Mouse (Mus musculus): ENCODE results near the gene Dlg4. TPM values are rescaled to one million over a fixed set of nuclear protein-coding genes. Genes with fewer than 3 reads are reported as not detected.

Gene Dlg4
- polyA plus RNA-seq, 1 experiment from 2014 or later = 11.2 TPM

DNA sequence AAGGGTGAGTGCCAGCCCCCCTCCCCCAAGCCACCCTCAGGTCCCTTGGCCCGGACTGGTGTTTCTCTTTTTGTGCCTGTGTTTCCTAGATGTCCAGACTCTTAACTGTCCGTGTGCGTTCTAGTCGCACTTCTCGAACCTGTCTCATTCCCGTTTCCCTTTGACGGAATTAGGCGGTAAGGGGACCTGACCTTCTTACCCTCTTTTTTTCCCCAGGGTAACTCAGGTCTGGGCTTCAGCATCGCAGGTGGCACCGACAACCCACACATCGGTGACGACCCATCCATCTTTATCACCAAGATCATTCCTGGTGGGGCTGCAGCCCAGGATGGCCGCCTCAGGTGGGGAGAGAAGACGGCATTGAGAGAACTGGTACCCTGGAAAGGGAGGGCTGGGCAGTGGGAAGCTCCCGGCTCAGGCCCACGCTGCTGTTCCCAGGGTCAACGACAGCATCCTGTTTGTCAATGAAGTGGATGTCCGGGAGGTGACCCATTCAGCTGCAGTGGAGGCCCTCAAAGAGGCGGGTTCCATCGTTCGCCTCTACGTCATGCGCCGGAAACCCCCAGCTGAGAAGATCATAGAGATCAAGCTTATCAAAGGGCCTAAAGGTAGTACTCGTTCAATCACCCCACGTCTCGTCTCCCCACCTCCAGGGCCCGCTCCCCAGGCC, 14.0 kb downstream of the Dlg4 start:
- H3K4me2 ChIP-seq (ENCODE audit: low read depth, low read length) = no peak overlapping the region
- H3K9ac ChIP-seq (replicated peaks; ENCODE audit: low read length) = no peak overlapping the region
- no peaks in the 10 kb centered on the region for H3K27me3 ChIP-seq (ENCODE audit: control insufficient read depth, insufficient read depth, low read length)
- H3K9me3 ChIP-seq (replicated peaks; ENCODE audit: control insufficient read depth, low read length) = no peaks in the 10 kb centered on the region
- ATAC-seq (replicated peaks; ENCODE audit: insufficient number of reproducible peaks, low FRiP score, low TSS enrichment, low read depth) (no peak), DNase-seq (ENCODE audit: low spot score) (no peak)
- H3K4me1 ChIP-seq (ENCODE audit: control insufficient read depth, insufficient read depth, low read length) = peaks cover 13% of the 10 kb centered on the region
- H3K36me3 ChIP-seq (replicated peaks; ENCODE audit: control insufficient read depth, insufficient read depth, low read depth, low read length) = peaks cover 9% of the 10 kb centered on the region
- 96% methylated on average over 28 of the region's 28 CpGs for WGBS
- no peak overlapping the region for H3K4me3 ChIP-seq (ENCODE audit: low read depth, low read length)
- no peak overlapping the region; the same call in 1 of the 2 replicates for H3K27ac ChIP-seq (replicated peaks; ENCODE audit: low read depth, low read length)

DNA sequence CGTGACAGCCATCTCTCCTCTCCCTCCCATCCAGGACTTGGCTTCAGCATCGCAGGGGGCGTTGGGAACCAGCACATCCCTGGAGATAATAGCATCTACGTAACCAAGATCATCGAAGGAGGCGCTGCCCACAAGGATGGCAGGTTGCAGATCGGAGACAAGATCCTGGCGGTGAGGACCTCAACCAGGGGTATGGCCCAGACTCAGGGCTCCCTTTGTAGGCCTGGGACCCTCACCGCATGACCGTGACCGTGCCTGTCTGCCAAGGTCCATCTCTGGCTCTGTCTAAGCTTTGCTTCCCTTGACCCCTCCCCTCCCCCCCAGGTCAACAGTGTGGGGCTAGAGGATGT, 14.6 kb downstream of the Dlg4 start:
- WGBS = 97% methylated on average over 11 of the region's 11 CpGs
- H3K27me3 ChIP-seq (ENCODE audit: control insufficient read depth, insufficient read depth, low read length) = no peaks in the 10 kb centered on the region
- no peaks in the 10 kb centered on the region for H3K9me3 ChIP-seq (replicated peaks; ENCODE audit: control insufficient read depth, low read length)
- no peak overlapping the region for H3K27ac ChIP-seq (replicated peaks; ENCODE audit: low read depth, low read length)
- peaks cover 9% of the 10 kb centered on the region for H3K36me3 ChIP-seq (replicated peaks; ENCODE audit: control insufficient read depth, insufficient read depth, low read depth, low read length)
- ATAC-seq (replicated peaks; ENCODE audit: insufficient number of reproducible peaks, low FRiP score, low TSS enrichment, low read depth) (no peak), DNase-seq (ENCODE audit: low spot score) (no peak)
- no peak overlapping the region for H3K4me3 ChIP-seq (ENCODE audit: low read depth, low read length)
- H3K4me2 ChIP-seq (ENCODE audit: low read depth, low read length) = no peak overlapping the region
- no peak overlapping the region for H3K9ac ChIP-seq (replicated peaks; ENCODE audit: low read length)
- peaks cover 13% of the 10 kb centered on the region for H3K4me1 ChIP-seq (ENCODE audit: control insufficient read depth, insufficient read depth, low read length)

DNA sequence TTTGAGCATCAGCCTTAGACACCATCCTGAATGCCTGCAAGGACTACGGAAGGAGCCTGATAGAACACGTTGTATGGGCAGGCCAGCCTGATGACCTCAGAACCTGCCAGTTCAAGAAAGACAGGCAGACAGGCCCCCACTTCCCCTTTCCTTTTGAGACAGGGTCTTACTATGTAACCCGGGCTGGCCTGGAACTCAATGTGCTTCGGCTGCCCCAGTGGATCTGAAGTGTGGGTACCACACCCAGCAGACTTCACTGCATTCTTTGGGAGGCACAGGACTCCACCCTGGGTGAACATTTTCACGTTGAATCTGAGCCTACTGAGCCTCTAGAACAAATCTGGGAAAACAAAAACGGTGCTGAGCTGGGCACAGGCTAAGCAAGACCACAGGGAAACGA, 21.4 kb downstream of the Dlg4 start:
- H3K4me2 ChIP-seq (ENCODE audit: low read depth, low read length) = no peak overlapping the region
- H3K9ac ChIP-seq (replicated peaks; ENCODE audit: low read length) = no peak overlapping the region
- H3K4me1 ChIP-seq (ENCODE audit: control insufficient read depth, insufficient read depth, low read length) = no peaks in the 10 kb centered on the region
- no peaks in the 10 kb centered on the region for H3K9me3 ChIP-seq (replicated peaks; ENCODE audit: control insufficient read depth, low read length)
- DNase-seq (ENCODE audit: low spot score) (no peak), ATAC-seq (replicated peaks; ENCODE audit: insufficient number of reproducible peaks, low FRiP score, low TSS enrichment, low read depth) (no peak)
- H3K36me3 ChIP-seq (replicated peaks; ENCODE audit: control insufficient read depth, insufficient read depth, low read depth, low read length) = no peaks in the 10 kb centered on the region; the same call in none of the 2 replicates
- H3K27ac ChIP-seq (replicated peaks; ENCODE audit: low read depth, low read length) = no peak overlapping the region
- no peaks in the 10 kb centered on the region for H3K27me3 ChIP-seq (ENCODE audit: control insufficient read depth, insufficient read depth, low read length)
- H3K4me3 ChIP-seq (ENCODE audit: low read depth, low read length) = no peak overlapping the region
- WGBS = 80% methylated on average over 7 of the region's 7 CpGs

DNA sequence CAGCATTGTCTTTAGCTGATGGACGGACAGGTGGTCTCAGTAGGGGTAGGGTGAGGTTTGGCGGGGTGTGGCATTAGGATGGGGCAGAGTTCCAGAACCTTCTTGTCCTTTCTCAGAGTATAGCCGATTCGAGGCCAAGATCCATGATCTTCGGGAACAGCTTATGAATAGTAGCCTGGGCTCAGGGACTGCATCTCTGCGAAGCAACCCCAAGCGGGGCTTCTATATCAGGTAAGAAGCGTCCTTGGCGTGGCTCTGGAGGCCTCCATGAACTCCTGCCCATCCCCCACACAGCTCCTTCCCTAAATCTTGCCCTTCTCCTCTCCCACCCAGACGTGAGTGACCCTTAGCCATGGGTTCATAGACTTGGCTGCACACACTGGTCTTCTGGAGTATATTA, 22.9 kb downstream of the Dlg4 start:
- H3K4me1 ChIP-seq (ENCODE audit: control insufficient read depth, insufficient read depth, low read length) = no peaks in the 10 kb centered on the region
- no peaks in the 10 kb centered on the region for H3K9me3 ChIP-seq (replicated peaks; ENCODE audit: control insufficient read depth, low read length)
- H3K36me3 ChIP-seq (replicated peaks; ENCODE audit: control insufficient read depth, insufficient read depth, low read depth, low read length) = peaks cover 2% of the 10 kb centered on the region
- no peak for DNase-seq (ENCODE audit: low spot score)
- no peak overlapping the region for H3K4me3 ChIP-seq (ENCODE audit: low read depth, low read length)
- no peak overlapping the region for H3K27ac ChIP-seq (replicated peaks; ENCODE audit: low read depth, low read length)
- H3K27me3 ChIP-seq (ENCODE audit: control insufficient read depth, insufficient read depth, low read length) = no peaks in the 10 kb centered on the region
- WGBS = 91% methylated on average over 10 of the region's 10 CpGs
- no peak for ATAC-seq (replicated peaks; ENCODE audit: insufficient number of reproducible peaks, low FRiP score, low TSS enrichment, low read depth)
- no peak overlapping the region for H3K9ac ChIP-seq (replicated peaks; ENCODE audit: low read length)
- H3K4me2 ChIP-seq (ENCODE audit: low read depth, low read length) = no peak overlapping the region

DNA sequence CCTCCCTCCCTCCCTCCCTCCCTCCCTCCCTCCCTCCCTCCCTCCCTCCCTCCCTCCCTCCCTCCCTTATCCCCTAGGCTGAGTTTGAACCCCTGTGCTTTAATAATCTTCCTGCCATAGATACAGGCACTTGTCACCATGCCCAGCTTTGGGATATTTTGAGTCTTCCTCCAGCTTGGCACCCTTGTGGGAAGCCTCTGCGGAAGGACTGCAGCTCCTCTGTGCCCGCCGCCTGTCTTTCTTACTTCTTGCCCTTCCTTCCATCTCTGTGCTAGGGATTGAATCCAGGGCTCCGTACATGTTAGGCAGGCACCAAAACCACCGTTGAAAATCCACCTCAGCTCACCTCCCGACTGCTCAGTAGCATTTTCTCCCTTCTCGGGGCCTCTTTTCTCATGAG, 23.4 kb downstream of the Dlg4 start:
- H3K27me3 ChIP-seq (ENCODE audit: control insufficient read depth, insufficient read depth, low read length) = no peaks in the 10 kb centered on the region
- peaks cover 2% of the 10 kb centered on the region for H3K36me3 ChIP-seq (replicated peaks; ENCODE audit: control insufficient read depth, insufficient read depth, low read depth, low read length)
- H3K4me3 ChIP-seq (ENCODE audit: low read depth, low read length) = no peak overlapping the region
- no peak overlapping the region for H3K27ac ChIP-seq (replicated peaks; ENCODE audit: low read depth, low read length)
- whole genome bisulfite sequencing = 93% methylated on average over 7 of the region's 7 CpGs
- DNase-seq (ENCODE audit: low spot score) (no peak), ATAC-seq (replicated peaks; ENCODE audit: insufficient number of reproducible peaks, low FRiP score, low TSS enrichment, low read depth) (no peak)
- no peak overlapping the region for H3K4me2 ChIP-seq (ENCODE audit: low read depth, low read length)
- H3K9me3 ChIP-seq (replicated peaks; ENCODE audit: control insufficient read depth, low read length) = no peaks in the 10 kb centered on the region
- no peak overlapping the region for H3K9ac ChIP-seq (replicated peaks; ENCODE audit: low read length)
- H3K4me1 ChIP-seq (ENCODE audit: control insufficient read depth, insufficient read depth, low read length) = no peaks in the 10 kb centered on the region

GRCm38 (mm10) chr11:70042309-70043085, 25.8 kb downstream of the Dlg4 start:
- H3K4me1 ChIP-seq (ENCODE audit: control insufficient read depth, insufficient read depth, low read length) = no peaks in the 10 kb centered on the region
- ATAC-seq (replicated peaks; ENCODE audit: insufficient number of reproducible peaks, low FRiP score, low TSS enrichment, low read depth) (no peak), DNase-seq (ENCODE audit: low spot score) (no peak)
- H3K4me2 ChIP-seq (ENCODE audit: low read depth, low read length) = no peak overlapping the region
- no peaks in the 10 kb centered on the region for H3K9me3 ChIP-seq (replicated peaks; ENCODE audit: control insufficient read depth, low read length)
- peaks cover 2% of the 10 kb centered on the region for H3K36me3 ChIP-seq (replicated peaks; ENCODE audit: control insufficient read depth, insufficient read depth, low read depth, low read length)
- H3K4me3 ChIP-seq (ENCODE audit: low read depth, low read length) = no peak overlapping the region
- 90% methylated on average over 23 of the region's 23 CpGs for WGBS
- no peak overlapping the region for H3K27ac ChIP-seq (replicated peaks; ENCODE audit: low read depth, low read length)
- H3K27me3 ChIP-seq (ENCODE audit: control insufficient read depth, insufficient read depth, low read length) = no peaks in the 10 kb centered on the region
- no peak overlapping the region for H3K9ac ChIP-seq (replicated peaks; ENCODE audit: low read length)

GRCm38 (mm10) chr11:70043665-70044064, 26.9 kb downstream of the Dlg4 start:
- no peak overlapping the region for H3K4me3 ChIP-seq (ENCODE audit: low read depth, low read length)
- H3K36me3 ChIP-seq (replicated peaks; ENCODE audit: control insufficient read depth, insufficient read depth, low read depth, low read length) = peaks cover 2% of the 10 kb centered on the region

GRCm38 (mm10) chr11:70045435-70045834, 28.7 kb downstream of the Dlg4 start:
- peaks cover 2% of the 10 kb centered on the region; the same call in 1 of the 2 replicates for H3K36me3 ChIP-seq (replicated peaks; ENCODE audit: control insufficient read depth, insufficient read depth, low read depth, low read length)
- H3K9me3 ChIP-seq (replicated peaks; ENCODE audit: control insufficient read depth, low read length) = no peaks in the 10 kb centered on the region
- 0 out of 2 replicates have a peak overlapping the region, but pooled peaks have one; percentile 8 for H3K9ac ChIP-seq (replicated peaks; ENCODE audit: low read length)
- 12% methylated on average over 9 of the region's 9 CpGs for WGBS
- ATAC-seq (replicated peaks; ENCODE audit: insufficient number of reproducible peaks, low FRiP score, low TSS enrichment, low read depth) (no peak; the same call in 1 of the 2 replicates), DNase-seq (ENCODE audit: low spot score) (no peak)
- no peak overlapping the region for H3K4me3 ChIP-seq (ENCODE audit: low read depth, low read length)
- H3K4me1 ChIP-seq (ENCODE audit: control insufficient read depth, insufficient read depth, low read length) = no peaks in the 10 kb centered on the region
- no peak overlapping the region; the same call in 1 of the 2 replicates for H3K27ac ChIP-seq (replicated peaks; ENCODE audit: low read depth, low read length)
- no peaks in the 10 kb centered on the region for H3K27me3 ChIP-seq (ENCODE audit: control insufficient read depth, insufficient read depth, low read length)
- H3K4me2 ChIP-seq (ENCODE audit: low read depth, low read length) = no peak overlapping the region

More at GRCm38 (mm10) chr11:70043665-70044064, 26.9 kb downstream of the Dlg4 start:
- ATAC-seq (replicated peaks; ENCODE audit: insufficient number of reproducible peaks, low FRiP score, low TSS enrichment, low read depth) = no peak
- Histone ChIP-seq H3K27ac (replicated peaks; ENCODE audit: low read depth, low read length) (no peak overlapping the region), H3K4me2 (ENCODE audit: low read depth, low read length) (no peak overlapping the region), H3K4me1 (ENCODE audit: control insufficient read depth, insufficient read depth, low read length) (no peaks in the 10 kb centered on the region), H3K27me3 (ENCODE audit: control insufficient read depth, insufficient read depth, low read length) (no peaks in the 10 kb centered on the region), H3K9me3 (replicated peaks; ENCODE audit: control insufficient read depth, low read length) (no peaks in the 10 kb centered on the region), H3K9ac (replicated peaks; ENCODE audit: low read length) (no peak overlapping the region)
- DNase-seq (ENCODE audit: low spot score) = no peak
- WGBS = 86% methylated on average over 7 of the region's 7 CpGs

All from embryonic facial prominence, embryonic 11.5 days (tissue).